Comparison of ENCODE assay signal across 12 mouse cellular contexts in the genomic region with DNA sequence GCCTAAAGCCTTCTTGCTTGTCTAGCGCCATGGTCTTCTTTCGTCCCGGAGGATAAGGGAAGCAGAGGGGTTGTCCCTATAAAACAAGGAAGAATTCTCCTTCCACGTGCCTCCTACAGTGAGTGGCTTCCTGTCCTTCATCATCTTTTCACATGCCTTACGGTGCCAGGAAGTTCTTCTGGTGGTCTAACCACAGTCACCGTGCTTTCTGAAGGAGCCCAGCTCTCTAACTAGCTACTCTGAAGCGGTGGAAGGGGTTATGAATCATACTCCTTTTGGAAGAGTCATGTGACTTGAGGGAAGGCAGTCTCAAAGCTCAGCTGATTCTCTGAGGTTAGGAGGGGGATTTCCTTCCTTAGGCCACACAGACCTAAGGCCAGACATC. TPM values are rescaled to one million over a fixed set of nuclear protein-coding genes. Genes with fewer than 3 reads are reported as not detected.
DNase-seq lines count a peak whose midpoint lies in the region; TF ChIP-seq lines count a peak whose summit lies in the region.
"Had no signal": no experiment of that assay in that cellular context is flagged by ENCODE, and none has a peak within 500 bp of the region (broad histone marks: within the 10 kb centered on the region; RNA-seq: fewer than 3 reads in every experiment).

No protein-coding gene starts in this region.

- peaks cover 0 to 29% of the 10 kb centered on the region in 2 experiments for H3K4me1 ChIP-seq in MEL (ENCODE audit: control insufficient read depth in 1 of 2, insufficient read depth in 2 of 2, low read length in 2 of 2)
- H3K4me1 ChIP-seq: embryonic facial prominence, embryonic 12.5 days; forebrain, embryonic 15.5 days; midbrain, embryonic 10.5 days had no signal

- DNase-seq in lung, postnatal 25 days (ENCODE audit: low spot score) = peak; percentile 8
- DNase-seq in lung, adult 18-20 months = no peak
- DNase-seq in MEL (ENCODE audit: low read depth, low spot score) (peak; percentile 65), adipocyte (ENCODE audit: low spot score) (no peak)
- peak; percentile 77 for DNase-seq in induced T-regulatory cell, adult 2 months (ENCODE audit: low read depth)
- peak; percentile 65 for DNase-seq in naive thymus-derived CD4-positive, alpha-beta T cell, adult 2 months (ENCODE audit: low read depth)
- DNase-seq in yolk sac, embryonic 10.5 days (ENCODE audit: low spot score) = no peak
- DNase-seq: kidney, adult 8-10 months had no signal

- TF ChIP-seq RAD21 in MEL (IDR thresholded peaks at IDR 0.05; ENCODE audit: low read depth, low read length) = no peak

- no peak; a peak in 1 of 4 replicates for TF ChIP-seq POLR2A in MEL (IDR thresholded peaks at IDR 0.05; ENCODE audit: control insufficient read depth in 1 of 2, insufficient read depth in 1 of 2, low read depth in 1 of 2, low read length in 2 of 2, poor library complexity in 1 of 2)

- peak overlapping the region in 1 of 2 experiments; percentile 34; a peak in 1 of 4 replicates for H3K4me3 ChIP-seq in MEL (ENCODE audit: control insufficient read depth in 1 of 2, insufficient read depth in 1 of 2, low read depth in 2 of 2, low read length in 2 of 2)
- H3K4me3 ChIP-seq: embryonic facial prominence, embryonic 12.5 days; forebrain, embryonic 15.5 days; left cerebral cortex, adult 2 months; midbrain, embryonic 10.5 days had no signal

- H3K27me3 ChIP-seq in MEL (ENCODE audit: control insufficient read depth in 1 of 2, insufficient read depth in 2 of 2, low read length in 2 of 2) = no peaks in the 10 kb centered on the region
- H3K27me3 ChIP-seq: embryonic facial prominence, embryonic 12.5 days; forebrain, embryonic 15.5 days had no signal

- H3K9ac ChIP-seq in MEL (ENCODE audit: control insufficient read depth, low read depth, low read length, poor library complexity, severe bottlenecking) = peak overlapping the region; percentile 53
- H3K9ac ChIP-seq: embryonic facial prominence, embryonic 12.5 days; forebrain, embryonic 15.5 days had no signal

- H3K9me3 ChIP-seq in MEL (replicated peaks; ENCODE audit: insufficient read depth, low read length) = no peaks in the 10 kb centered on the region
- H3K9me3 ChIP-seq: embryonic facial prominence, embryonic 12.5 days; forebrain, embryonic 15.5 days; midbrain, embryonic 10.5 days had no signal

- H3K36me3 ChIP-seq in MEL (ENCODE audit: control insufficient read depth in 1 of 2, insufficient read depth in 2 of 2, low read length in 2 of 2) = peaks cover 5 to 22% of the 10 kb centered on the region in 2 experiments
- H3K36me3 ChIP-seq: embryonic facial prominence, embryonic 12.5 days; forebrain, embryonic 15.5 days; midbrain, embryonic 10.5 days had no signal

- peaks cover 44% of the 10 kb centered on the region for H3K79me2 ChIP-seq in MEL (ENCODE audit: control insufficient read depth, insufficient read depth, low read length, poor library complexity)

- no peak for TF ChIP-seq EP300 in MEL (IDR thresholded peaks at IDR 0.05; ENCODE audit: low read depth in 1 of 2, low read length in 2 of 2)

- peak overlapping the region; percentile 97 for H3K27ac ChIP-seq in MEL (ENCODE audit: control insufficient read depth, low read depth, low read length)
- H3K27ac ChIP-seq: forebrain, embryonic 15.5 days; left cerebral cortex, adult 2 months; midbrain, embryonic 10.5 days had no signal

- no peak for TF ChIP-seq CTCF in MEL (IDR thresholded peaks at IDR 0.05 in 2 of 3, conservative IDR thresholded peaks at IDR 0.05 in 1 of 3; ENCODE audit: control insufficient read depth in 1 of 3, insufficient read depth in 1 of 3, low read depth in 2 of 3, low read length in 3 of 3, poor library complexity in 1 of 3, severe bottlenecking in 1 of 3)

TF ChIP-seq in MEL, 35 proteins besides CTCF, POLR2A, EP300 and RAD21:
- peak; percentile 70 for TF ChIP-seq USF1 (IDR thresholded peaks at IDR 0.05; ENCODE audit: low read depth, low read length)
- TF ChIP-seq KAT2A (conservative IDR thresholded peaks at IDR 0.05; ENCODE audit: low read depth, low read length) = no peak
TF ChIP-seq in MEL: peak in this region for 1.

RNA-seq across cellular contexts. Expression of a gene that starts 11.8 kb away (rescaled TPM):
- 81.8 and 86.7 TPM in 2 replicates for total RNA-seq in MEL (2012; rRNA removed)
- 10 to 100 TPM in 1 of 2 experiments, not detected in 1; 99.6 TPM for polyA plus RNA-seq in MEL (2012; ENCODE audit: insufficient read depth in 1 of 2, insufficient read length in 2 of 2, low read depth in 1 of 2, low replicate concordance in 2 of 2, missing spikeins in 1 of 2)

RNA-seq across cellular contexts. Expression of a gene that starts 41.4 kb away (rescaled TPM):
- total RNA-seq in MEL (2012; rRNA removed) = 8.9 and 10.9 TPM in 2 replicates
- 10 to 100 TPM in 1 of 2 experiments, not detected in 1; 20.8 TPM for polyA plus RNA-seq in MEL (2012; ENCODE audit: insufficient read depth in 1 of 2, insufficient read length in 2 of 2, low read depth in 1 of 2, low replicate concordance in 2 of 2, missing spikeins in 1 of 2)

RNA-seq across cellular contexts. Expression of a gene that starts 42.4 kb away (rescaled TPM):
- 21.8 and 22.1 TPM in 2 replicates for total RNA-seq in MEL (2012; rRNA removed)
- 10 to 100 TPM in 1 of 2 experiments, not detected in 1; 35.9 TPM for polyA plus RNA-seq in MEL (2012; ENCODE audit: insufficient read depth in 1 of 2, insufficient read length in 2 of 2, low read depth in 1 of 2, low replicate concordance in 2 of 2, missing spikeins in 1 of 2)

Comparison
In these comparisons a context has a peak if more than half of its experiments do, and no peak if none do; other contexts are left out.
1. DNase-seq: peak in lung, postnatal 25 days (single experiment), MEL (single experiment), induced T-regulatory cell, adult 2 months (single experiment) and naive thymus-derived CD4-positive, alpha-beta T cell, adult 2 months (single experiment); none in lung, adult 18-20 months (0 of 2), adipocyte (single experiment) and yolk sac, embryonic 10.5 days (single experiment).